Mouse (Mus musculus): ENCODE results near the gene Cabin1.

Gene Cabin1

DNA sequence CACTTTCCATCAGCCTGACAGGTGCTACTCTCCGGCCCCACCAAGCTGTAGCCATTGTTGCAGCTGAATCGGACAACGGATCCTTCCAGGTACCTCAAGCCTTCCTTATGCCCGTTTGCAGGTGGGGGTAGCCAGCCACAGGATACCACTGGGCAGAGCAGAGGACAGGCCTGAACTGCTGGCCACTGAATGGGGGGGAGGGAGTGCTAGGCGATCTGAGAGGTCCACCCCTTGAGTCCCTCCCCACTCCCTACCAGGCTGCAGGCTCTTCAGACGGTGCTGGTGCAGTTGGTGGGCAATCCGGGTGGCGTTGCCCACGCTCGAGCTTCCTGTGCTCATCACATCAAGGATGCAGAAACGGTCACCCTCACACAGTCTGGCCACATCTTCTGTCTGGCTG is 126.4 kb downstream of the Cabin1 start:
- DNase-seq (ENCODE audit: low read depth, low spot score), result no peak

DNA sequence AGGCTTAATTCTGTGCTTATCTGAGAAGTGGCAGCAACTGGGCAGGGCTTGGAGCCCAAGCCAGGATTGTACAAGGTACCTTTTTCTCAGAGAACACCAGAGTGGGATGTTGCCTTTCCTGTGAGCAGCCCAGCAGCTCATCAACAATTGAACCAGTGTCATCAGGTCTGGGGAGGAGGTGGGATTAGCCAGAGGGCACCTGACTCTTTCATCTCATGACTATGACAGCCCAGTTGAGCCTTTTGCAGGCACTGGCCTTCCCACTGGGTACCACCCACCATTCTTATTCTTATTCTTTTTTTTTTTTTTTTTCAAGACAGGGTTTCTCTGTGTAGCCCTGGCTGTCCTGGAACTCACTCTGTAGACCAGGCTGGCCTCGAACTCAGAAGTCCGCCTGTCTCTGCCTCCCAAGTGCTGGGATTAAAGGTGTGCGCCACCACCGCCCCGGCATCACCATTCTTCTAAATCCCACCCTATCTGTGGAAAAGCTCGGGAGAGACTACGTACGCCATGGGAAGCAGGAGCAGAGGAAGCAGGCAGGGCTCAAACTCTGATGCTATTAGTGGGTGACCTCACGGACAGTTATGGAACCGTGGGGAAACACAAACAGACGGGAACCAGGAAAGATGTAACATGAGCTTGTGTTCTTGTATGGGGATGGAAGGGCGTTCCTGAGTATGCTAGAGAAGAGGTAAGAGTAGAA is 127.9 kb downstream of the Cabin1 start:
- no peak for DNase-seq (ENCODE audit: low read depth, low spot score)

- DNase-seq (ENCODE audit: low read depth, low spot score), result peak; percentile 79
These were observed 128.5 kb downstream of the Cabin1 start for GRCm38 (mm10) chr10:75635693-75636055.

DNA sequence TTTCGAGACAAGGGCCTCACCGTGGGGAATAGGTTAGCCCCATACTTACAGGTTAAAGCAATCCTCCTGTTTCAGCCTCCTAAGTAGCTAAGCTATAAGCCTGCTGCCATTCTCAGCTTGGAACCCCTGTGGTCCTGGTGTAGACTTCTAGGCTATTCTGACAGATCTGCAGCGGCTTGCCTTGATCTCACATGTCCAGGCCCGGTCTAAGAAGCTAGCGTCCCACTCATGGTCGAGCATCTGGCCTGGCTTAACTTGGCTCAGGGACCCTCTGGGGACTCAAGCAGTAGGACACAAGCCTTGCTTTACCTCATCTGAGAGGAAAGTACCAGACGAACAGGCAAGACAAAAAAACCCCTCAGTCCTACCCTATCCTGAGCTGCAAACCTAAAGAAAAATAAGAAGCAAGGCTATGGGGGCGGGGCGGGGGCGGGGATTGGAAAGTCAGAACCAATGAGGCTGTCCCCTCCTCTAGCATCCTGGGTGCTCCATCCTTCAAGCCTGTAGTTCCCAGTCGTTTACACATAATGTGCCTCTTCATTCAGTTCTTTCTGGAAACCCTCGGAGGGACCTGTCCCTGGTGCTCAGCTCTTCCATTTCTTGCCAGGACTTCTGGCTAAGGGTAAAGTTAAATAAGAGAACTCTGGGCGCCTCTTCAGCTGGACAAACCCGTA is 129.0 kb downstream of the Cabin1 start:
- DNase-seq (ENCODE audit: low read depth, low spot score), result no peak

DNA sequence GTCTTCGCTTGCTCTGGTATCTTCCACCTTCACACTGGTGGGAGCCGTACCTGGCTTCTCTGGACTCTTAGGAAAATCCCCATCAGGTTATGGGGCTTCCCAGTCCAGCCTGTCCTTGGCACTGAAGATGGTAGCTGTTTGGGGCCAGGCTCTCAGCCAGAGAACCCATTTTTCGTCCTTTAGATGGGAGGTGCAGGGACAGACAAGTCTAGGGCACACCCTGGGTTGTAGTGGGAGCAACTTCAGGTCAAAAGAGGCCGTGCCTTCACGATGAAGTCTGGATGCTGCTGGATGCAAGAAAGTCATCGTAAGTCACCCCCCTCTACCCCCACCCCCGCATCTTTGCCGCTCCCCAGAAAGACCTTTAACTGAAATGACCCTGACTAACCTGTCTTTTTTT is 129.5 kb downstream of the Cabin1 start:
- no peak for DNase-seq (ENCODE audit: low read depth, low spot score)

DNA sequence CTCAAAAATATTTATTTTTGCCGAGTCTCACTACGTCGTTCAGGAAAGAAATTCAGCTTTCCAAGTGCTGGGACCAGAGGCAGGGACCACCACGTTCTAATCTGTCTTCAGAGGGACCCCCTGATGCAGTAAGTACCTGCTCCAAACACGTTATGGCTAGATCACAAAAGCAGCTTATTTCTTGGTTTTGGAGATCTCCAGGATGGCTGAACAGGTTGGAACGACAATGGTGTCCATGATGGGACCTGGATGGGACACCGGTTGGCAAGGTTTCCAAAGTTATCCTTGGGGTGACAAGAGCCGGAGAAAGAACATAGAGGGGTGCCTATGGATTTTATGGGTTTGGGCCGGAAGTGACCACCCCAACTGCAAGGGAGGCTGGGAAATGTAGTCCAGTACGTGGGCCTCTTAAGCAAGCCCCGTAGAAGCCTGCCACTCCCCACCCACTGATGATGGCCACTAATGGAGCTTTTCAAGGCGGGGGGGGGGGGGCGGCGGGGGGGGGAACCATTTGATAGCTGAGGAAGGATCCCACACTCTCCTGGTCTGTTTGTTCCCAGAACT is 130.5 kb downstream of the Cabin1 start:
- DNase-seq (ENCODE audit: low read depth, low spot score), result no peak

DNA sequence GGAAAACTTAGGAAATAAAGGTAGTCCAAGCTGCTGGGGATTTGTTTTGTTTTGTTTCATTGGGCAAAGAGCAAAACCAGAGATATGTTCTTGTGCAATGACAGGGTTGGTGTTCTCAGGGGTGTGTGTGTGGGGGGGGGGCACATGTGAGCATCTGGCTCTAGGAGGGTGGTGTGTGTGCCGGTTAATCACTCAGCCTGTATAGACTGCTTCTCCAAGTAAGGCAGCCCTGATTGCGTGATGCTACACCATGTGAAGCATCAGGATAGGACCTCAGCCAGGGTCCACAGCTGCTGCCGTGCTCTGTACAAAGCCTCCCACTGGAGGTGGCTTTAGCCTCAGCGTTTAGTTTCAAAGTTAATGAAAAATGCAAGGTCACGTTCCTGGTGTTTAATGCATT is 131.1 kb downstream of the Cabin1 start:
- no peak for DNase-seq (ENCODE audit: low read depth, low spot score)

- peak; percentile 5 for DNase-seq (ENCODE audit: low read depth, low spot score)
These were observed 131.5 kb downstream of the Cabin1 start for GRCm38 (mm10) chr10:75632633-75633032.

- DNase-seq (ENCODE audit: low read depth, low spot score), result no peak
These were observed 136.7 kb downstream of the Cabin1 start for GRCm38 (mm10) chr10:75627490-75627889.

- no peak for DNase-seq (ENCODE audit: low read depth, low spot score)
These were observed 137.2 kb downstream of the Cabin1 start for GRCm38 (mm10) chr10:75626991-75627390.

DNA sequence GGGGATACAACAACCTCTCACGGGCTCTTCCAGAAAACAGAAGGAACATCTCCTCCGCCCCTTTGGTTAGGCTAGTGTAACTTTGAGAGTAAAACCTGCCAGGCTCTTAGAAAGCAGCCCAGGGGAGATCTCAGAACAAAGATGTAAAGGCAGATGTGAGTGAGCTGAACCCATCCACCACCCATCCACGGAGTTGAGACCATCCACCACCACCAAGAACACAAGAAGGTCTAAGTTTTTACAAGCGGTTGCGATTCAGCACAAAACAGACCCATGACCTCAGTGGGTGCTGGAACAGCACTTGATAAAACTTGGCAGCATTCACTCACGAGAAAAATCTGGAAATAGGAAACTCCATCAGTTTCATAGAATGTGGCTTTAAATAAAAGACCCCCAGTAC is 138.2 kb downstream of the Cabin1 start:
- no peak for DNase-seq (ENCODE audit: low read depth, low spot score)

DNA sequence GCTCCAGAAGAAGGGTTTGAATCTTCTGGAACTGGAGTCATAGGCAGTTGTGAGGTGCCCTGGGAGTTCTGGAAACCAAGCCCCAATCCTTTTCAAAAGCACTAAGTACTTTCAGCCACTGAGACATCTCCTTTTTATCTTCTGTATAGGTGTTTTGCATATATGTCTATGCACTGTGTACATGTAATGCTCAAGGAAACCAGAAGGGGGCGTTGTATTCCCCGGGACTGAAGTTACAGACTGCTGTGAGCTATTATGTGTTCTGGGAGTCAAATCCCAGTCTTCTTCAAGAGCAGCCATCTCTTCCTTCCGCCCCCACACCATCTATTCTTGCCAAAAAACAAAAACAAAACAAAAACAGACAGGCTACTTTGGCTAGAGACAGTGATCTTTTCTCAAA is 143.3 kb downstream of the Cabin1 start:
- DNase-seq (ENCODE audit: low read depth, low spot score), result no peak

DNA sequence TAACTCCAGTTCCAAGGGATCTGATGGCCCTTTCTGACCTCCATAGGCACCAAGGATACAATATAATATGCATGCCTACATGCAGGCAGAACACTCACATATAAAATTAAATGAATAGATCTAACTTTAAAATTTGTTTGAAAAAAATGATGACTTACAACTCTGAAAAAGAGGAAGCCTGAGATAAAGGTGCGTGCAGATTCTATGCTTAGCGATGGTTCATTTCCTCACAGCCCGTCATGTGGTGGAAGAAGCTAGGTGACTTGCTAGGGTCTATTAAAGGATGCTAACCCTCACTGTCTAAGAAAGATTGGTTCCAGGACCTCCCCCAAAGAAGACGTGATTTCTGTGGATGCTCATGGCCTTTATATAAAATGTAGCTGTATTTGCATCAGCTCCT is 148.1 kb downstream of the Cabin1 start:
- no peak for DNase-seq (ENCODE audit: low read depth, low spot score)

DNA sequence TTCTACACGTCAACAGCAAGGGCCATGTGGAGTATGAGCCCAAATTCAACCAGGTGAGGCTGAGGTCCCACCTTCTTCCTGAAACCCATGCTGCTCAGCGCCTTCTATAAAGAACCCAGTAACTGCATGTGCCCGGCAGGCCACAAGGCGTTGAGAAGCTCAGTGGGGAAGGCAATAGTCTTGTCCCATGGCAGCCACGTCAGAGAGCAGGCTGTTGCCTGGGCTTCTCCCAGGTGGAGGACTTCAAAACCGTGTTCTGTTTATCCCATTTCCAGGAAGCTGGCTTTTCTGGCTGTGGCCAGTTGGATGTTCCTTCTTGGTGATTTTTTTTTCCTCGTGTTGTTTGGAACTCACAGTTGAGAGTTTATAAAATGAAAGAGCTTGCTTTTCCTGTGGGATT is 153.7 kb downstream of the Cabin1 start:
- no peak for DNase-seq (ENCODE audit: low read depth, low spot score)

GRCm38 (mm10) chr10:75608975-75609374 is 155.2 kb downstream of the Cabin1 start:
- no peak for DNase-seq (ENCODE audit: low read depth, low spot score)

DNA sequence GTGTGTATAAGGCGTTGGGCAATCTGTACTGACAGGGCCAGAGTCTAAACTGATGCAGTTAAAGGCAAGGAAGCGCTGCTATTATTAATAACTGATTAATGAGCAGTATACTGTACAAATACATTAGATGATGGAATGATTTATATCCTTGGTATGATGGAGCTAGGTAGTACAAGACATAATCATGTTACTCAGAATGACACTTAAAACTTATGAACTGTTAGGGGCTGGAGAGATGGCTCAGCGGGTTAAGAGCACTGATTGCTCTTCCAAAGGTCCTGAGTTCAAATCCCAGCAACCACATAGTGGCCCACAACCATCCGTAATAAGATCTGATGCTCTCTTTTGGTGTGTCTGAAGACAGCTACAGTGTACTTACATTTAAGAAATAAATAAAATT is 156.9 kb downstream of the Cabin1 start:
- no peak for DNase-seq (ENCODE audit: low read depth, low spot score)

- no peak for DNase-seq (ENCODE audit: low read depth, low spot score)
These were observed 158.8 kb downstream of the Cabin1 start for GRCm38 (mm10) chr10:75605162-75605846.

GRCm38 (mm10) chr10:75600189-75600730 is 163.9 kb downstream of the Cabin1 start:
- no peak for DNase-seq (ENCODE audit: low read depth, low spot score)
